Mouse (Mus musculus) fibroblast of lung, adult 2 months (primary cell): Measurements from ENCODE around the gene Emx1.

Experiments
- DNase-seq: peaks from one replicate; pipeline ENCODE4 v3.0.0-alpha.2; 2011; ENCODE audit warnings: low read depth

The Emx1 gene

GRCm38 (mm10) chr6:85231469-85231868 lies 44.2 kb downstream of the Emx1 start:
- no peak for DNase-seq

- DNase-seq, result no peak
These were observed 44.8 kb downstream of the Emx1 start for GRCm38 (mm10) chr6:85232045-85232444.

GRCm38 (mm10) chr6:85232836-85233623 lies 45.8 kb downstream of the Emx1 start:
- DNase-seq, result no peak

- no peak for DNase-seq
These were observed 47.6 kb downstream of the Emx1 start for GRCm38 (mm10) chr6:85234796-85235195.

- DNase-seq, result no peak
These were observed 49.8 kb downstream of the Emx1 start for GRCm38 (mm10) chr6:85237001-85237400.

- DNase-seq, result no peak
These were observed 50.5 kb downstream of the Emx1 start for GRCm38 (mm10) chr6:85237595-85238337.

GRCm38 (mm10) chr6:85239044-85239489 lies 51.8 kb downstream of the Emx1 start:
- DNase-seq, result peak; percentile 36

- no peak for DNase-seq
These were observed 62.6 kb downstream of the Emx1 start for GRCm38 (mm10) chr6:85249821-85250220.

- DNase-seq, result no peak
These were observed 63.6 kb downstream of the Emx1 start for GRCm38 (mm10) chr6:85250811-85251241.

GRCm38 (mm10) chr6:85252251-85253058 lies 65.2 kb downstream of the Emx1 start:
- no peak for DNase-seq

GRCm38 (mm10) chr6:85253275-85253674 lies 66.0 kb downstream of the Emx1 start:
- DNase-seq, result no peak
